Mouse (Mus musculus): ENCODE data around the gene 1500011B03Rik.
"Not testable (repeated sequence)": the region's sequence is repeated elsewhere in the genome, so short reads cannot be mapped to it uniquely, and the experiment has no call there.

1500011B03Rik gene

DNA sequence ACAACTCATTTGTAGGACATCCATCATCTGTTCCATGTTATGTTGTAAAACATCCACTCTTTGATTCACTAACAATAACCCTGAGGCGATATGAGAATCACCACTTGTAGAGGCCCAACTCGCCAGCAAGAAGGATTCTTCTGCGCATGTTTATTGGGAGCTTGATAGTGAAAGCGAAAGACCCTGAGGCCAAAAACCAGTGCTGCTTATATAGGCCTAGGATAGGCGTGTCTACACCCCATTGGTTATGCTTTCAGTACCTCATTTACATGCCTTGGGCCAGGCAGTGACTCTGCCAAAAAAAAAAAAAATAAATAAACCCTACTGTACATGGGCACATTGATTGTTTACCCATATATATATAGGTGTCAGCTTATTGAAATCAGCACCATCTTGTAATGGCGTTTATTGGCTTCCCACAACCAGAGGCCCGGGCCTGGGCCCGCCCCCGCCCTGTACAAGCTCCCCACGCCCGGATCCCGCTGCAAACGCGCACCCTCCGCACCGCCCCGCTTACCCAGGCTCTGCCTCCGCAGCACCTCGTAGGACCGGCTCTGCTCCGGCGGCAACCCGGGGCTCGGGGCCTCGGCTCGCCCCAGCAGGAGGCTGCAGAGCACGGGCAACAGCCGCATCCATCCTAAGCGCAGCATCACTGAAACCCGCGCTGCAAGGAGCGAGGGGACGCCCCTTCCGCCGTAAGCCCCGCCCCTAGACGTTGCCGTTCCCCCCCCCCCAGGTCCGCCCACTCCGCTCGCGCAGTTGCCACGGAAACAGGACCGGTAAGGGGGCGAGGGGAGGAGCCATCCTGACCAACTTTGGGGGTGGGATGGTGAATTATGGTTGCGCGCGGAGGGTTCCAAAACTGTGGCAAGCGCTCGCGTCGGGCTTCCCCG, at the start of gene 1500011B03Rik:
TSS of gene 1500011B03Rik (minus strand) at position 673 of the 893 bp plus-strand sequence.
- DNase-seq (ENCODE audit: low spot score in 2 of 2): peak; percentile 69 to 75

DNA sequence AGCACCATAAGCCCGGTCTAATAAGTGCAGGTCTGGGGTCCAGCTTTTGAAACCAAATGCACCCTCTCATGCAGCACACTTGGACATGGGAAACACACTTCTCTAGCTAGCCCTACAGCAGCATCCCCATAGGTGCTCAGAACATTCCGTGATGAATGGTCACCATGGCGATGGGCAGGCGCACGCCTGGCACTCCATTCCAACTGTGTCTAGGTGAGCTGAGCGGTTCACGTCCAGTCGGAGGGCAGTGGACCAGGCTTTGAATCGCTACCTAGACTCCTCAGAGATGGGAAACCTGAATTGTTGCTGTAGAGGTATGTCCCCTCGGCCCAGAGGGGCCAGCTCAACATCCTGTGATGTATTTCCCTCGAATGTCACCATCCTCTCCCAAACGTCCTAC, 42.0 kb upstream of the 1500011B03Rik start:
- no peak for DNase-seq (ENCODE audit: low spot score in 2 of 2)

DNA sequence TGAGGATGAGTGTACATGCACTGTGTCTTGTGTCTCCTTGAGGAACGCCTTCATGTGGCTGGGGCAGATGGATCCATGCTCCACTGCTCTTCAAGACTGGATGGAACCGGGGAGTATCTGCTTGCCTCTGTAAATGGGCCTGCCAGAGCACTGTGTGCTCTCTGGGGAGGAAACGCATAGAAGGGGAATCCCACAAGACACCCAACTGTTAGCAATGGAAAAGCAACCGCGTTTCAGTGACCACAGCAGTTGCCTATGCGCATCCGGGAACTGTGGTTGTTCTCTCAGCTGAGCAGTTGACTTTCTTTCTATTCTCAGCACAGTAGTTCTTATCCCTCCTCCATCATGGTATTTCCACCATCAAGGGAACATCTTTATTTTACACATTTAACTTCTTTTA, 41.5 kb upstream of the 1500011B03Rik start:
- DNase-seq (ENCODE audit: low spot score in 2 of 2): no peak

DNA sequence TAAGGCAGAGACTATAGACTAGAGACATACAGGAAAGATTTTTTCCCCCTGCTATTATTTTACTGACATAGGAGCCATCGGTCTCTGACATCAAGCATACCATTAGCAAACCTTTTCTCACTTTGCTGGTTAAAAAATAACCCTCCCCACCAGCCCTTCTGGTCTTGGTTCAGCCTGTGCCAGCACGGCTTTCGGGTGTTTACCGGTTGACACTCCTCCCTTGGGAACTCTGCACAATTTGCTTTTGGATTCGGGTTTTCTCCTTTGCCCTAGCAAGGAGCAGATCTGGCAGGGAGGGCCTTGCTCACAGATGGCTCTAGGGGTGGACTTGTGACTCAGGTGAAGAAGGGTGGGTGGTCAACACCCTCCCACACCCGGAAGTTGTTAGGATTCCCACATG, 38.5 kb upstream of the 1500011B03Rik start:
- no peak for DNase-seq (ENCODE audit: low spot score in 2 of 2)

DNA sequence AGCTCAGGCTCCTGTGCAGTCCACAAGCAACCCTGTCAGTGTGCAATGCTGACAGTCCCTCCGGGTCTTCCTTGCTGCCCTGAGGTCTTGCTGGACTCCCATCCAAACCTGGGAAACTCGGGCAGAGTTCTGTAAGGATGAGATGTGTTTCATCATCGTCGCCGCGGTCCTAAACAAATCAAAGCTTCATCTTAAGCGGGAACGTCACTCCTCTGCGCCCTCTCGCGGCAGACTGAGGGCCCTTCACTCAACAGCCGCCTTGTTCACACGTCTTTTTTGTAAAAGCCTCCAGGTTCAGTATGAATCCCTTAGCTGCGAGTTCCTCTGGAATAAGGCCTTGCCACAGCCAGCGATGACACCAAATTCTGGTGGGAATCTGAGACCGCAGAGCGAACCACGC, 36.0 kb upstream of the 1500011B03Rik start:
- DNase-seq (ENCODE audit: low spot score in 2 of 2): peak; percentile 40 to 42

DNA sequence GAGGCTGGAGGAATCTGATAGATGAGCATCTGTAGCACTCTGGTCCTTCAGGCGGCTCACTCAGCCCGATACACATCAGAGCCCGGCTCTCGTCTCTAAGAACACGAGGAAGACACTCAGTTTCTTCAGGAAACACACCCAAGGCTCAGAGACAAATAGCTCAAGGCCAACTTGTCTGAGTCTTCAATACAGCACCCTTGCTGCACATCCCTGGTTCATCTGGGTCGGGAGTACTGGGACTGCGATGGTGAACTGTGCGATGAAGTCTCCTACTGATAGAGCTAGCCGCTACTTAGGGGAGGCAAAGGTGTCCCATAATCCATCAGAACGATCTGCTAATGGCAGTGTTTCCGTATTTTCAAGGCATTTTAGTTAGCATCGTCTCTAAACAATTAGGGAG, 35.3 kb upstream of the 1500011B03Rik start, which contains the start of gene Gm9936:
TSS of gene Gm9936 (minus strand) at position 101 of the 400 bp plus-strand sequence.
- no peak for DNase-seq (ENCODE audit: low spot score in 2 of 2)

DNA sequence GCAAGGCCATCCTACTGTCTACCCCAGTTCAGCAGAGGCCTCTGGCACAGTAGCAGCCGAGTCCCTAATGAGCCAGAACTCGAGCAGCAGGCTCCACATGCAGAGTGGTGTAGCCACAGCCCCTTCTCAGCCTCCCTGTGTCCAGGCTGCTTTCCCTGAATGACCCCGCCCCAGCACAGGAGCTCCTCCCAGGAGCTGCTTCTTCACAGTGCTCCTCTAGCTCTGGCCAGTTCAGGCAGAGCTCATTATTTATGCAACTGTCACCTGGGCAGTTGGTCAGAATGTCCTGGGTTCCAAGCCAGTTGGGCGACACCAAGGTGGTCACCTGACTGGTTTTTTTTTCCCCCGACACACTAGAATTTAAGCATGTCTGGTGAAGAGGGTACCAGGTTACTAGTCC, 30.1 kb upstream of the 1500011B03Rik start, which contains the start of gene 4930519G04Rik:
TSS of gene 4930519G04Rik (plus strand) at position 301 of the 400 bp plus-strand sequence.
- DNase-seq (ENCODE audit: low spot score in 2 of 2): not testable (repeated sequence)

DNA sequence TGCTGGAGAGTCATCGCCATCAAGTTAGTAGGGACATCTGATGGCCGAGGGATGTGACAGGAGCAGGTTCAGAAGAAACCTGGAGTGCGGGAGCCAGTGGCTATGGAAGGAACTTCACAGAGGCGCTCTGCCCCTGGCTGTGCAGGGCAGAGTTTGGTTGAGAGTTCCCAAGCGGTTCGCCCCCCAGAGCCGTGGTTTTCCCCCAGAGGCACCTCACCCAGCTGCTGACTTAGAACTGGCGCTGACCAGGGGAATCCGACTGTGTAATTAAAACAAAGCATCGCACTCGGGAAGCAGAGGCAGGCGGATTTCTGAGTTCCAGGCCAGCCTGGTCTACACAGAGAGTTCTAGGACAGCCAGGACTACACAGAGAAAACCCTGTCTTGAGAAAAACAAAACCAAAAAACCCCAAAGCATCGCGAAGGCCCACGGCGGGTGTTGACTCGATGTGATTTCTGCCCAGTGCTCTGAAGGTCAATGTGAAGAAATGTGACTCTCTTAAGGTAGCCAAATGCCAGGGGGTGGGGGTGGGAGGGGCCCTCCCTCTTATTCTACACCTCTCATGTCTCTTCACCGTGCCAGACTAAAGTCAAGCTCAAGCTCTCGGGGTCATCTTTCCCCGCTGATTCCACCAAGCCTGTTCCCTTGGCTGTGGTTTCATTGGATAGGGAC, 28.4 kb upstream of the 1500011B03Rik start:
- no peak for DNase-seq (ENCODE audit: low spot score in 2 of 2)

DNA sequence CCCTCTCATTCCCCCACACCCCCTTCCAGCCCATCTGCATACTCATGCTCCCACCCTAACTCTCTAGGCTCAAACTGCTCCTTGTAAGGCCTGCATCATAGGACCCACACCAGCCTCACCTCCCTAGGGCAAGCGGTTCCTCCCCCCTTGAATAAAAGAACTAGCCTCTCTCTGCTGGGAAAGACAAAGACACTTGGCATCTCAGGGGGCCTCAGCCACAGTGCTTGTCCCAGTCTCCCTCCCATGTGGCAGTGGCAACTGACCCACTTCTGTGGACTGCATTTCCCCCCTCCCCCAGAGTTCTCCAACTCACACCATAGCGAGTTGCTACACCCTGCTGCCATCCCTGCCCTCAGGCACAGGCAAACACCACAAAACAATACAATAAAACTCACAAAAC, 21.1 kb upstream of the 1500011B03Rik start:
- not testable (repeated sequence) for DNase-seq (ENCODE audit: low spot score in 2 of 2)

DNA sequence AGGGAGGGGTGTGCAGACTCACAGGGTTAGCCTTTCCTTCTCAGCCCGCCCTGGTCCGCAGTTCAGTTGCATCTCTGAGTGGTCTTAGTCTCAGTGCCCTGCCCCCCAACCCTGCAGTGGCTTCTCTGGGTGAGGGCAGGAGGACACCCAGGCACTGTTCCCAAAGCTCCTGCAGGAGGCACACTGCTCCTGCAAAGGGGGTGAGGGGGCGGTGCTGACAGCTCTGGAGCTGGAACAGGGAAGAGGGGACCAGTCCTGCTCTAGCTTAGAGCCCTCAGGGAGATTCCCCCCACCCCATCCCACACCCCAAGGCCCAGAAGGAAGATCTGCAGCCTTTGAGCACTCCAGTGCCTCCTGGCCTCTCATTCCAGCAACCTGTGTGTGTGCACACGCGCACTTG, 19.4 kb upstream of the 1500011B03Rik start:
- DNase-seq (ENCODE audit: low spot score in 2 of 2): no peak

DNA sequence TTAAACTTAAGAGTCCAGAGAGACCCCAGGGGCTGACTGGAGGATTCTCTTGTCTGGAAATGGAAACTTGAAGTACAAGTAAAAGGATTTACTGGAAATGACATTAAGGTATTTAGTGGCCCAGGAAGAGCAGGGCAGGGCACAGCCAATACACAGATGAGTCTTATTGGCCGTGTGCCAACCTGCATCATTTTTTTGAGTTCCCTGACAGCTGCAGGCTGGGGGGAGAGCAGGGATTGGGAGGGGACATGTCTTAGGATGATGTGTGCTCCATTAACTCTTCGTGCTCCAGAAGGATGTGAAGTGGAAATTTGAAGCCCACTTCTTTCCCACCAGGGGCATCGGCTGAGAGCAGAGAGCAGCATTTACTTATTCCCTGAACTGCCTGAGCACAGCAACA, 18.9 kb upstream of the 1500011B03Rik start:
- not testable (repeated sequence) for DNase-seq (ENCODE audit: low spot score in 2 of 2)

DNA sequence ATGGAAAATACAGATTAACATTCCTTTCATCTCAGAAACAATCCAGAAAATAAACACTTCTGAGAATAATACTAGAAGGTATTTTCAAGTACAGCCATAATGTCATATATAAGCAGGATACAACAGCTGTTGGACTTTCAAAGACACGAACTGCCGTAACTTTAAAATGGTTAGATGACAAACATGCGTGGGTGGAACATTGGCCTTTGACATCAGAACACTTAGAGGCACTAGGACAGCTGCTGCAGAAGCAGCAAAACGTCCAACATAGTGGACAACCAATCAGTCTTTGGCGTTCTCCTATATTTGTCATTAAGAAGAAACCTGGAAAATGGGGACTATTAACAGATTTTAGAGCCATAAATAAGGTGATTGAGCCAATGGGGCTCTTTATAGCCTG, 17.2 kb upstream of the 1500011B03Rik start:
- DNase-seq (ENCODE audit: low spot score in 2 of 2): not testable (repeated sequence)

DNA sequence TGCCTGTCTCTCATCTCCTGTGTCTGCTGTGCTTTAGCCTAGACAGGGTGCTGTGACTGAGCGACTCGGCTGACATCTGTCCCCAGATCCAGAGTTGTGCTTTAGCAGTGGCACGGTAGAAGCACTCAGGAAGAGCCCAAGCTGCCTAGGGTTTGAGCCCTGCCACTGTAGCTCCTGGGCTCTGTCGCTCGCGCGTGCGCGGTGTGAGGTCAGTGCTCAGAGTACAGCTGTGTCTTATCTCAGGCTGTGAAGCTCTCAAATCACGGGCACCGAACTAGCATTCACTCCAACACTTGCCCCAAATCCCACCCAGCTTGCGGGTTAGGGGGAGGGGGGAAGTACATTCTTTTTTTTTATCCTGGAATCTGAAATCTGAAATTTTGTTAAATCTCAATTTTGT, 13.6 kb upstream of the 1500011B03Rik start:
- DNase-seq (ENCODE audit: low spot score in 2 of 2): no peak

DNA sequence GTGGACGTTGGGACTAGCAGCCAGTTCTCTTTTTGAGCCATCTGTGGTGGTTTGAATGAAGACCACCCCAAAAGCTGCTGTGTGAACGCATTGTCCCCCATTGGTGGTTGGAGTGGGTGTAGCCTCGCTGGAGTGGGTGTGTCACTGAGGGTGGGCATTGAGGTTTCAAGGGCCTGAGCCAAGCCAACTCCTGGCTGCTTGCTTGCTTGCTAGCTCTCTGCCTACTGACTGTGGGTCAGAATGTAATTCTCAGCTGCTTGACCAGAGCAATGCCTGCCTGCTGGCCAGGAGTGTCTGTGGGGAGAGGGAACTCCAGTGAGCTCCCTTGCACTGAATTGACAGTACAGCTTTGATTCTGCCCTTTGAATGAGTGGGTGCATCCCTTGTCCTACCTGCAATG, 6.5 kb upstream of the 1500011B03Rik start:
- no peak for DNase-seq (ENCODE audit: low spot score in 2 of 2)

DNA sequence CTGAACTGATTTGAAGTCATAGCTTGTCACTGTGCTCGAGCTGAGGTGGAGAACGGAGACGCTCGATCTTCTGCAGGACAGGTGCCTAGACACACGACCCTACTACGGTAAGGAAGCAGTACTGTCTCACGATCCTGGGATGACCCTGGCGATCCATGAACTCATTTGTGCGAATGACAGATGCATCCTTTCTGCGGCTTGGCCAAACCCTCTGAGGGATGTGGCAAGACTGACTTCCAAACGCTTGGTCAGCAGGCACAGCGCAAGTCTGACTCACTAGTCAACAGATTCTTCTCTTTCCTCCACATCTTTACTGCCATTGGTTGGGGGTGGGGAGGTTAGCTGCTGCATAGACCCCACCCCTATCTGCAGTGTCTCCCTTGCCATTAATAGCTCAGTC, 4.2 kb upstream of the 1500011B03Rik start:
- no peak for DNase-seq (ENCODE audit: low spot score in 2 of 2)

DNA sequence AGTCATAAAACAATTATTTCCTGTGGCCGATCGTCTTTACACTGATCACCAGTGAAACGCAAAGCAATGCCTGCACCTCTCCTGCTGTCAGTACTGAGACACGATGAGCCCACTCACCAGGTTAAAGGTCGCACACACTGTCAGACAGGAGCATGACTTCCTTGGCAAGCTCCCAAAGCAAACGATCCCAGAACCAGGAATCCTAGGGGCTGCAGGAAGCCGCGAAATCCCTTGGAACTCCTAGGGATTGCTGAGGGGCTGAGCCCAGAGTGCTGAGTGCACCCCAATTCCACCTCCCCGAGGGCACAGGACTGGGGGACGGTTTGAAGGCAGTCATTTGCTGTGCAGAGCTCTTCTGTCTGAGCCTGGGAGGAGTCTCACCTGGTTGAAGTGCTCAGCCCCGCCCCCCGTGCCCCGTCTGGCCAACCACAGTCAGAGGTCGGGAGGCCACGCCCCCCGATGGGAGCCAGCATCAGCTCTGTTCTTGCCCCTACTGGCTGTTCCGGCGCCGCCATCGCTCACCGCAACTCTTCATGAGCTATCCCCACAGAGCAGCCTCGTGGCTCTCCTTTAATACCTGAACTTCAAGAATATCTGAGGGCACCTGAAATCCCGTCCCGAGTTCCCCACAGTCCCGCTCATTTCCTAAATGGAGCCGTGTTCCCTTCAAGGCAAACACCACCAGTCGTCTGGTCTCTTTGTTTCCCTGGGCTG, 2.9 kb upstream of the 1500011B03Rik start:
- DNase-seq (ENCODE audit: low spot score in 2 of 2): no peak

DNA sequence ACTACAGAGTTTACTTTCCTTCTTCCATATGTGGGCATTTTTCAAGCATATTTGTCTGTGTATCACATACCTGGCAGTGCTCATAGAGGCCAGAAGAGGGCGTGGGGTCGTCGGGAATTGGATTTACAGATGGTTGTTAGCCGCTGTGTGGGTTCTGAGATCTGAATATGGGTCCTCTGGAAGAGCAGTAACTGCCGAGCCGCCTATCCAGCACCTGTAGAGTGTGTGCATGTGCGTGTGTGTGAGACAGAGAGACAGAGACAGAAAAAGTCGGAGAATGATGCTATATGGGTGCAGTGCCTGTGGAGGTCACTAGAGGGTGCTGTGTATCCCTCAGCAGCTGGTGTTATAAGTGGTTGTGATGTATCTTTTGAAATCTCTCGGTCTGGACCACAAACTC, 929 bp upstream of the 1500011B03Rik start:
- no peak for DNase-seq (ENCODE audit: low spot score in 2 of 2)

DNA sequence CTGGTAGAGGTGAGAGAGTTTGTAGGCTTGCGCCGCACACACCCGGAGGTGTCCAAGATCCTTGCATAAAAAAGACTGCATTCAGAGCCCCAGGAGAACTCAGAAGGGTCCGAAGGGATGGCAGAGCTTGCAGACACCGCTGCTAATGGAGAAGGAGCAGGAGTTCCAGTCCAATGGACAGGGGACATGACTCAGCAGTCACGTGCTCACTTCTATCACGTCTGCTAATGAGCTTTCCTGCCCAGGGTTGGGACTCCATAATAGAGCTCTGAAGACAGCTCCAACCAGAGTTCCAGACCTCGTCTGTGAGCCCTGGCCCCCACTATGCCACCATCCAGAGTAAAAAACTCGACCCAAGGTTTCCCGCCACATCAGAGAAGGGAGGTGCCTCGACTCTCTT, 5.1 kb downstream of the 1500011B03Rik start:
- DNase-seq (ENCODE audit: low spot score in 2 of 2): no peak

DNA sequence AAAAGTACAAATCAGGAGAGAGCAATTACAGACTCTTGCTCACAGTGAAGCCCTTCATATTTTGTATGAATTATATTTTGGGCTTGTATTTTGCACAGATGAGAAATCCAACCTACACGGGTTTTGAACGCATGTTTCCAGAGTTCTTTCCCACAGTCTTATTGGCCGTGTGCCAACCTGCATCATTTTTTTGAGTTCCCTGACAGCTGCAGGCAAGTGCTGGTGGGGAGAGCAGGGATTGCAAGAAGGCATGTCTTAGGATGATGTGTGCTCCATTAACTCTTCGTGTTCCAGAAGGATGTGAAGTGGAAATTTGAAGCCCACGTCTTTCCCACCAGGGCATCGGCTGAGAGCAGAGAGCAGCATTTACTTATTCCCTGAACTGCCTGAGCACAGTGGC, 6.7 kb downstream of the 1500011B03Rik start:
- no peak for DNase-seq (ENCODE audit: low spot score in 2 of 2)

DNA sequence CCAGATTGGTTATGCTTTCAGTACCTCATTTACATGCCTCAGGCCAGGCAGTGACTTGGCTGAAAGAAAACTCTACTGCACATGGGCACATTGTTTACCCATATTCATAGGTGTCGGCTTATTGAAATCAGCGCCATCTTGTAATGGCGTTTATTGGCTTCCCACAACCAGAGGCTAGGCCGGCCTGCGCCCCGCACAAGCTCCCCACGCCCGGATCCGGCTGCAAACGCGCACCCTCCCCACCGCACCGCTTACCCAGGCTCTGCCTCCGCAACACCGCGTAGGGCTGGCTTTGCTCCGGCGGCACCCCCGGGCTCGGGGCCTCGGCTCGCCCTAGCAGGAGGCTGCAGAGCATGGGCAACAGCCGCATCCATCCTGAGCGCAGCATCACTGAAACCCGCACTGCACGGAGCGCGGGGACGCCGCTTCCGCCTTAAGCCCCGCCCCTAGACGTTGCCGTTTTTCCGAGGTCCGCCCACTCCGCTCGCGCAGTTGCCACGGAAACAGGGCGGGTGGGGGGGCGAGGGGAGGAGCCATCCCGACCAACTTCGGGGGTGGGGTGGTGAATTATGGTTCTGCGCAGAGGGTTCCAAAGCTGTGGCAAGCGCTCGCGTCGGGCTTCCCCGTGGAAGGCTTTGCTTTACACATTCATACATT, 9.6 kb downstream of the 1500011B03Rik start:
- peak; percentile 88 to 91 for DNase-seq (ENCODE audit: low spot score in 2 of 2)

DNA sequence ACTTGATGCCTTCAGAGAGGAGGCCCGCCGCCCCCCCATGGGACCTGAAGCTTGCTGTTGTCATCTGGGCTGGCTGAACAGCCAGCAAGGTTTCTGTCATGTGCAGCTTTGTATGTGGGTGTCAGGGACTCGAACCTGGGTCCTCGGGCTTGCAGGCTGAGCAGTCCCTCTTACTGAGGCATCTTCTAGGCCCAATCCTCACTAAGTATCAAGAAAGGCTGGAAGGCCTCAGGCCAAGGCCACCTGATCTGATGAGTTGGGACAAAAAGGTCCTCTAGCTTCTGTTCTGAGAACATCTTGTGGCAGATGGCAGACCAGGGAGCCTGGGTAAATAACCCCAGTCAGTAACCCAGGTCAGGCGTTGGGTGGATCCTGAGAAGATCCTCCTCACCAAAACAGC, 13.4 kb downstream of the 1500011B03Rik start:
- no peak for DNase-seq (ENCODE audit: low spot score in 2 of 2)

All from right cerebral cortex, postnatal 36 days (tissue).